Mouse (Mus musculus) stomach, postnatal 0 days (tissue): ENCODE results near the gene Elp1.

Source experiments
- CTCF ChIP-seq: IDR thresholded peaks from 2 replicates; pipeline ENCODE4 v1.5.1; 2016; ENCODE audit warnings: antibody characterized with exemption, low read depth, mild to moderate bottlenecking, moderate library complexity
- EP300 ChIP-seq: optimal IDR thresholded peaks from 2 replicates; pipeline ENCODE3; 2016; ENCODE audit warnings: antibody characterized with exemption

DNA sequence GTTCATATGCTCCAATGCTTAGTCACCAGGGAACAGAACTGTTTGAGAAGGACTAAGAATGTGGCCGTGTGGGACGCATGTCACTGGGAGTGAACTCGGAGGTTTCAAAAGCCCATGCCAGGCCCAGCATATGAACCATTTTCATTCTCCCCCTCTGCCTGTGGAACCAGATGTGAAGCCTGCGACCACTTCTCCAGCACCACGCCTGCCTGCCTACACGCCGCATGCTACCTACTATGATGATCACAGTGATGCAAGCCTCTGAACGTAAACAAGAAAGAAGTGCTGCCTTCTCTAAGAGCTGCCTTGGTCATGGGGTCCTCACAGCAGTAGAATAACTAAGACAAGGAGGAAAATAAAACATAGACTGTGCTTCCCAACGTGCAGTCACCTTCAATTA lies 54.7 kb downstream of the Elp1 start:
- TF ChIP-seq CTCF (no peak), EP300 (no peak)
